Mouse (Mus musculus) heart, postnatal 0 days (tissue): ENCODE measurements around the gene Mfn1. TPM values are rescaled to one million over a fixed set of nuclear protein-coding genes. Genes with fewer than 3 reads are reported as not detected.

Source experiments
- ATAC-seq: fragments of 200-750 bp; cut with Nextera tagmentation; 2 replicates; pipeline ENCODE4 v1.8.0; 2017; ENCODE audit warnings: low read depth, moderate number of reproducible peaks, moderate library complexity; ENCODE audit not compliant: insufficient read depth
- DNase-seq: peaks from one replicate; pipeline ENCODE4 v3.0.0-alpha.2; 2016; ENCODE audit warnings: low spot score
- H3K27ac ChIP-seq: fragments of 300-500 bp; sonication (generic); 2 replicates; pipeline ENCODE4 v1.5.1; 2014; ENCODE audit warnings: low read depth, mild to moderate bottlenecking
- H3K27me3 ChIP-seq: fragments of 300-500 bp; sonication (generic); 2 replicates; pipeline ENCODE4 v1.6.1; 2014; ENCODE audit warnings: low read length, mixed read lengths; ENCODE audit not compliant: control insufficient read depth, insufficient read depth
- H3K36me3 ChIP-seq: fragments of 300-500 bp; sonication (generic); replicated peaks from 2 replicates; pipeline ENCODE4 v1.6.1; 2014; ENCODE audit warnings: low read length, mixed read lengths; ENCODE audit not compliant: control insufficient read depth, insufficient read depth
- H3K4me1 ChIP-seq: fragments of 300-500 bp; sonication (generic); 2 replicates; pipeline ENCODE4 v1.6.1; 2014; ENCODE audit warnings: antibody characterized with exemption; ENCODE audit not compliant: control insufficient read depth, insufficient read depth
- H3K4me2 ChIP-seq: fragments of 300-500 bp; sonication (generic); 2 replicates; pipeline ENCODE4 v1.6.1; 2014; ENCODE audit warnings: low read depth, mild to moderate bottlenecking, low read length, moderate library complexity
- H3K4me3 ChIP-seq: fragments of 300-500 bp; sonication (generic); 2 replicates; pipeline ENCODE4 v1.5.1; 2014; ENCODE audit warnings: low read depth, low read length
- H3K9ac ChIP-seq: fragments of 300-500 bp; sonication (generic); replicated peaks from 2 replicates; pipeline ENCODE4 v1.6.1; 2014; ENCODE audit warnings: low read depth, low read length, mixed read lengths
- H3K9me3 ChIP-seq: fragments of 300-500 bp; sonication (generic); replicated peaks from 2 replicates; pipeline ENCODE4 v1.6.1; 2016; ENCODE audit warnings: low read length; ENCODE audit not compliant: control insufficient read depth
- CTCF ChIP-seq: IDR thresholded peaks from 2 replicates; pipeline ENCODE4 v1.5.1; 2016; ENCODE audit warnings: antibody characterized with exemption, control low read depth, low read depth
- EP300 ChIP-seq: IDR thresholded peaks from 2 replicates; pipeline ENCODE4 v1.6.1; 2016; ENCODE audit warnings: antibody characterized with exemption, low read depth
- WGBS: fragments of 180-500 bp; shearing (Covaris S2); extraction: QIAGEN DNeasy Blood & Tissue Kit; methylation state at CpG from one replicate; pipeline ENCODE4 v1.1.7; 2014; 5-methylcytosine and 5-hydroxymethylcytosine counted together
- polyA plus RNA-seq: library from polyadenylated mRNA; unstranded; fragments of >200 nt; fragmentation: Nextera tagmentation; extraction: Ambion mirVana; gene quantifications from 2 replicates; pipeline ENCODE4 v1.2.1, GENCODE M21; 2015
- total RNA-seq: library from RNA; depleted of rRNA; stranded (reverse); fragments of >200 nt; gene quantifications from 2 replicates; pipeline ENCODE4 v1.2.3, GENCODE M21; 2014; ENCODE audit warnings: low replicate concordance

Mfn1 gene
- total and polyA plus RNA-seq, 2 experiments from 2014 or later, result 106 to 166 TPM

DNA sequence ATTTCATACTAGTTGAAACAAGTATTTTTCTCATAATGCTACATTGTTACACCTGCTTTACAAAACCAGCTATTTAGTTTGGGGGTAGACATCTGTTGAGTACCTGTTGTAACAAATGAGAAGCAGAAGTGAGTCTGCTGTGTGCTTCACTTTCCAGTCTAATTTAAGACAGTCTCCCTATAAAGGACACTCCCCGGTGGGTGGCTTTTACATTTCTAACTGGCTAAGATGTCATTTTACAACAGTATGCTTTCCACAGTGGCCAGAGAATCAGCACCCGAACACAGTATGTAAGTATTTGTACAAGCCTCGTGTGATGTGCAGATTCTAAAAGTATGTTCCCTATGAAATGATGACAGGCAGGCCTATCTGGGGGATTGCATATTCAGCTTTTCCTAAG, 51.5 kb downstream of the Mfn1 start:
- Histone ChIP-seq H3K9ac (no peak overlapping the region), H3K27ac (no peak overlapping the region), H3K9me3 (no peaks in the 10 kb centered on the region), H3K4me1 (0 out of 2 replicates have a peak, but pooled peaks cover 6% of the 10 kb centered on the region), H3K27me3 (no peaks in the 10 kb centered on the region), H3K36me3 (peaks cover 80% of the 10 kb centered on the region), H3K4me2 (no peak overlapping the region), H3K4me3 (no peak overlapping the region)
- no peak for DNase-seq
- no peak for ATAC-seq
- 61% methylated on average over 3 of the region's 3 CpGs for whole genome bisulfite sequencing
- TF ChIP-seq EP300 (no peak), CTCF (no peak)

DNA sequence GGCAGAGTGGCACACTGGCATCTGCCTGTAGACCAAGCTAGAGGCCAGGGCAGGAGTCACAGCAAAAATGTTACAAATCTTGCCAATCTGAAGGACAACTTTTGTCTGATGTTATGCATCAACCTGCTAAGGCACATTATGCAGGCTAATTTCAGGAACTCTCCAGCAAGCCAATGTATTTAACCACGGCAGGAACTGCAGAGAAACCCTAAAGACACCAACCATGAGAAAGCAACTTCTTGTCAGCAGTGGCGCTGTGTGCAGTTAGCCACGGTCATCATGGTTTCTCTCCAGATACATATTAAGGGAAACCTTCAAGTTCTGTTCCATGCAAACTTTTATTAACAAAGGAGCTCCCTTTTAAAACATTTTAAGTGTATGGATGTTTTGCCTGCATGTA, 52.6 kb downstream of the Mfn1 start:
- H3K9ac ChIP-seq, result no peak overlapping the region
- 80% methylated on average over 3 of the region's 3 CpGs for WGBS
- no peak overlapping the region for H3K4me3 ChIP-seq
- TF ChIP-seq EP300 (no peak), CTCF (no peak)
- no peaks in the 10 kb centered on the region for H3K9me3 ChIP-seq
- no peak overlapping the region for H3K4me2 ChIP-seq
- peaks cover 76% of the 10 kb centered on the region for H3K36me3 ChIP-seq
- H3K4me1 ChIP-seq, result 0 out of 2 replicates have a peak, but pooled peaks cover 6% of the 10 kb centered on the region
- DNase-seq (no peak), ATAC-seq (no peak)
- H3K27ac ChIP-seq, result no peak overlapping the region
- H3K27me3 ChIP-seq, result no peaks in the 10 kb centered on the region

DNA sequence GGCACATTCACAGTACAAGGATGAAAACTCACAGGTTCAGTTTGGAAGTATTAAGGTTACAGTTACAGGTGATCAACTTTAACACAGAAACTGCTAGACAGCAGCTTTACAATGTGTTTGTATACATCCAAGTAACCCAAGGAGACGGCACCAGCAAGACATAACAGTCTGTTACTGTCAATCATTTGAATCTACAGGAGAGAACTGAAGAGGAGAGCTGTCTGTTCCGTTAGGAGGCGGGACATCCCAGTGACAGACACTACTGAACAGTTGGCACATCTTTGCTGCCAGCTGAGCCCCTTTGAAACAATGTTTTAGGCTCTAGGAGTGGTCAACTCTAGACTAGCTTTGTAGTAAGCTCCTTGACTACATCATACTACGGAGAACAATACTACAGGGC, 54.2 kb downstream of the Mfn1 start:
- H3K27me3 ChIP-seq, result no peaks in the 10 kb centered on the region
- no peak overlapping the region for H3K4me2 ChIP-seq
- H3K9me3 ChIP-seq, result no peaks in the 10 kb centered on the region
- H3K36me3 ChIP-seq, result peaks cover 75% of the 10 kb centered on the region
- H3K4me3 ChIP-seq, result no peak overlapping the region
- H3K4me1 ChIP-seq, result 0 out of 2 replicates have a peak, but pooled peaks cover 6% of the 10 kb centered on the region
- H3K27ac ChIP-seq, result no peak overlapping the region
- DNase-seq (no peak), ATAC-seq (no peak)
- no peak overlapping the region for H3K9ac ChIP-seq
- WGBS, result 85% methylated on average over 4 of the region's 4 CpGs
- no peak for TF ChIP-seq CTCF
- TF ChIP-seq EP300, result no peak

DNA sequence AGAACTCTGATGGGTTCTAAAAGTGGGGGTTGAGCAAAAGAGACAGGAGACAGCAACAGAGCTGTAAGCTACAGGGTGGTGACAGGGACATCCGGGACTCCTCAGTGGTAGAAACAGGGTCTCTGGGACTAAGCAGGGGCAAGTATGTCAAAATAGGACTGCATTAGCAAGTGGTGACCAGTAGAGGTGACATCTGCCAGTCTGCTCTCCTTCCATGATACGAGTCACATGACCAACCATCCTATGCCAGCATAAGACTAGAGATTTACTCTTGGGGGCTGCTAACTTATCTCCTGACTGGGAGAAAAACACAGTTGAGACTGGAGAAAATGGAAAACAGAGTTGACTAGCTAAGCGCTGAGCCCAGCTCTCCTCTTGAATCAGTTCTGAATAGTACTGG, 57.0 kb downstream of the Mfn1 start:
- Histone ChIP-seq H3K9ac (no peak overlapping the region), H3K4me3 (no peak overlapping the region), H3K36me3 (peaks cover 82% of the 10 kb centered on the region), H3K9me3 (no peaks in the 10 kb centered on the region), H3K4me2 (no peak overlapping the region), H3K27me3 (no peaks in the 10 kb centered on the region), H3K4me1 (no peaks in the 10 kb centered on the region), H3K27ac (no peak overlapping the region)
- no peak; the same call in 1 of the 2 replicates for ATAC-seq
- no peak for DNase-seq
- TF ChIP-seq EP300 (no peak), CTCF (no peak)
- 81% methylated on average over 3 of the region's 3 CpGs for WGBS

DNA sequence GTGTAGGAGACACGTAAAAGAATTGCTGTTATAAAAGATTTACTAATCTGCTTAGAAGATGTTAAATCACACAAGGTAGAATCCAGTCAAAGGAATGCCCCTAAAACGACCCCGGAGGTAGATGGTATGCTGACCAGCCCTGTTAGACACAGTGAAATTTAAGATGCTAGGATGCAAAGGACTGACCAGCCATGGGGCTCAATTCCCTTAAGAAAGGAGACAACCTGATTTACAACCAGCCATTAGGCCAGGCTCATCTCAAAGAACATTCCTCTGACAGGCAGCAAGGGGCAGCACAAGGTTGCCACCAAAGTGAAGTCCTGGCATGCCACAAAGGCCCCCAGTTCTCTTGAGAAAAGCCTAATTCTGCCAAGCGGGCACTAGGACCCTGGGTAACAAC, 65.8 kb downstream of the Mfn1 start:
- H3K27me3 ChIP-seq, result no peaks in the 10 kb centered on the region
- H3K4me3 ChIP-seq, result no peak overlapping the region
- H3K4me1 ChIP-seq, result no peaks in the 10 kb centered on the region
- no peaks in the 10 kb centered on the region for H3K9me3 ChIP-seq
- H3K4me2 ChIP-seq, result no peak overlapping the region
- H3K36me3 ChIP-seq, result peaks cover 13% of the 10 kb centered on the region; the same call in 1 of the 2 replicates
- WGBS, result 76% methylated on average over 4 of the region's 4 CpGs
- H3K27ac ChIP-seq, result no peak overlapping the region
- no peak for DNase-seq
- no peak overlapping the region for H3K9ac ChIP-seq
- TF ChIP-seq EP300, result no peak
- no peak for TF ChIP-seq CTCF
- no peak for ATAC-seq

DNA sequence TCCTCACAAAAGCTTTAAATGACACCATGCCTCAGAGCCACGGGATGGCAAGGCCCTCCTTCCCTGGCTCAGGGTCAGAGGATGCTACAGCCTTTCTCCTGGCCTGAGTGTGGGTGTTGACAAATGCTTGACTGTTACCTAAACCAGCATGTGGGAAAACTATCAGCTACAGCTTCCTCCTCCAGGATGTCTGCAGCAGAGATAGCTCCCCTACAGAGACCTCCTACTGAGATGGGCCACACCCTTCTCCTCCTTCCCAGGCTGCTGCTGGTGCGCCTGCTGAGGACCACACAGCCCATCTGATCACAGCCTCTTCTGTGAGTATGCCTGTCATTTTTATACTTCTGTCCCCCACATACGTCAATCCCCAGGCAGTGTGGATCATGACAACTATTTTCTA, 70.1 kb downstream of the Mfn1 start:
- ATAC-seq, result no peak
- H3K4me1 ChIP-seq, result no peaks in the 10 kb centered on the region
- H3K4me2 ChIP-seq, result no peak overlapping the region
- H3K4me3 ChIP-seq, result no peak overlapping the region
- H3K9ac ChIP-seq, result no peak overlapping the region
- 51% methylated on average over 3 of the region's 3 CpGs for WGBS
- no peak overlapping the region for H3K27ac ChIP-seq
- no peaks in the 10 kb centered on the region for H3K36me3 ChIP-seq
- no peak for DNase-seq
- no peaks in the 10 kb centered on the region for H3K27me3 ChIP-seq
- no peak for TF ChIP-seq CTCF
- TF ChIP-seq EP300, result no peak
- no peaks in the 10 kb centered on the region for H3K9me3 ChIP-seq
